Mouse (Mus musculus): ENCODE measurements around the gene Dgkh. TPM values are rescaled to one million over a fixed set of nuclear protein-coding genes. Genes with fewer than 3 reads are reported as not detected.

The Dgkh gene
- polyA plus RNA-seq, 1 experiment from 2014 or later, result 0.48 TPM

DNA sequence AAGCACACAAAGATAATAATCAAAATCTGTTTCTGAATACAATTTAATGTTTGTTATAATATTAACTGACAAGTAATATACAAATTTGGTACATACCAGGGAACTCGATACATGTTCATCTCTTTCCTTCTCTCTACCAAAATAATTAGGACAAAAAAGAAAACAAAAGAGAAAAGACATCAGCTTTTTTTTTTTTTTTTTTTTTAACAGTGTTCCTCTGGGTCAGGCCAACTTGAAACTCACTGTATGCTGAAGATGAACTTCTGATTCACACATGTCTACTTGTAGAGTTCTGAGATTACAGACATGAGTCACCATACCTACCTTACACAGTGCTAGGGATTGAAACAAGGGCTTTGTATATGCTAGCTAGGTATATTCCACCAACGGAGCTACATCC is 28.5 kb upstream of the Dgkh start:
- Histone ChIP-seq H3K4me2 (ENCODE audit: low read depth, low read length) (no peak overlapping the region), H3K4me1 (ENCODE audit: insufficient read depth) (no peaks in the 10 kb centered on the region), H3K9ac (replicated peaks) (no peak overlapping the region), H3K36me3 (replicated peaks; ENCODE audit: insufficient read depth, low read length) (no peaks in the 10 kb centered on the region), H3K27me3 (ENCODE audit: insufficient read depth, low read length) (no peaks in the 10 kb centered on the region), H3K4me3 (ENCODE audit: low read depth, low read length) (no peak overlapping the region), H3K27ac (ENCODE audit: low read depth) (no peak overlapping the region), H3K9me3 (ENCODE audit: low read length) (no peaks in the 10 kb centered on the region)
- 81% methylated on average over 2 of the region's 2 CpGs for WGBS (ENCODE audit: insufficient replicate concordance)
- DNase-seq (no peak), ATAC-seq (no peak)
- TF ChIP-seq EP300 (IDR thresholded peaks at IDR 0.05; ENCODE audit: low read depth), result no peak
- TF ChIP-seq CTCF (IDR thresholded peaks at IDR 0.05; ENCODE audit: low read depth), result no peak

- no peaks in the 10 kb centered on the region for H3K27me3 ChIP-seq (ENCODE audit: insufficient read depth, low read length)
- no peak for TF ChIP-seq CTCF (IDR thresholded peaks at IDR 0.05; ENCODE audit: low read depth)
- no peak for TF ChIP-seq EP300 (IDR thresholded peaks at IDR 0.05; ENCODE audit: low read depth)
- no peaks in the 10 kb centered on the region for H3K36me3 ChIP-seq (replicated peaks; ENCODE audit: insufficient read depth, low read length)
- no peak overlapping the region for H3K4me2 ChIP-seq (ENCODE audit: low read depth, low read length)
- DNase-seq, result no peak
- H3K9ac ChIP-seq (replicated peaks), result no peak overlapping the region
- H3K4me1 ChIP-seq (ENCODE audit: insufficient read depth), result no peaks in the 10 kb centered on the region
- no peak overlapping the region for H3K4me3 ChIP-seq (ENCODE audit: low read depth, low read length)
- H3K27ac ChIP-seq (ENCODE audit: low read depth), result no peak overlapping the region
- no peaks in the 10 kb centered on the region for H3K9me3 ChIP-seq (ENCODE audit: low read length)
- WGBS (ENCODE audit: insufficient replicate concordance), result 69% methylated on average over 3 of the region's 3 CpGs
- no peak for ATAC-seq
Observed at GRCm38 (mm10) chr14:78759491-78759890, 26.9 kb upstream of the Dgkh start.

DNA sequence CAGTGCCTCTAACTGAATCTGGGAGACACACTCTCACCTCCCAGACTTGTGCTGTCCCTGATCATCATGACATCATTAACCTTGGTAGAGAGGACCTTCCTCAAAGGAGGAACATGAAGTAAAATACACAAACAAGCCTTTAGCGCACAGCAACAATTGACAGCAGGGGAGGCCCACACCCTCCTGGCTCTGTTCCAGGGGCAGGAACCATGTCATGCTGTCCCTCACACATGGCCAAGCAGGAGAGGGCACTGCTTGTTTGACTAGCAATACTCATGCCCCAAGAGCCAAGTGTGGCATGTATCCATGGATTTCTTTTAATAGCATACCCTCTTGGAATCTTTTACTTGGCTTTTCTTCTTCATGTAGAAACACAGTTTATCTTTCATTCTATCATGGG is 22.7 kb upstream of the Dgkh start:
- WGBS (ENCODE audit: insufficient replicate concordance), result 63% methylated on average over 1 of the region's 1 CpGs
- no peaks in the 10 kb centered on the region for H3K9me3 ChIP-seq (ENCODE audit: low read length)
- H3K9ac ChIP-seq (replicated peaks), result no peak overlapping the region
- DNase-seq (no peak), ATAC-seq (no peak)
- H3K4me1 ChIP-seq (ENCODE audit: insufficient read depth), result no peaks in the 10 kb centered on the region
- H3K4me2 ChIP-seq (ENCODE audit: low read depth, low read length), result no peak overlapping the region
- no peak overlapping the region for H3K27ac ChIP-seq (ENCODE audit: low read depth)
- TF ChIP-seq CTCF (IDR thresholded peaks at IDR 0.05; ENCODE audit: low read depth) (no peak), EP300 (IDR thresholded peaks at IDR 0.05; ENCODE audit: low read depth) (no peak)
- H3K36me3 ChIP-seq (replicated peaks; ENCODE audit: insufficient read depth, low read length), result no peaks in the 10 kb centered on the region
- H3K4me3 ChIP-seq (ENCODE audit: low read depth, low read length), result no peak overlapping the region
- H3K27me3 ChIP-seq (ENCODE audit: insufficient read depth, low read length), result no peaks in the 10 kb centered on the region

DNA sequence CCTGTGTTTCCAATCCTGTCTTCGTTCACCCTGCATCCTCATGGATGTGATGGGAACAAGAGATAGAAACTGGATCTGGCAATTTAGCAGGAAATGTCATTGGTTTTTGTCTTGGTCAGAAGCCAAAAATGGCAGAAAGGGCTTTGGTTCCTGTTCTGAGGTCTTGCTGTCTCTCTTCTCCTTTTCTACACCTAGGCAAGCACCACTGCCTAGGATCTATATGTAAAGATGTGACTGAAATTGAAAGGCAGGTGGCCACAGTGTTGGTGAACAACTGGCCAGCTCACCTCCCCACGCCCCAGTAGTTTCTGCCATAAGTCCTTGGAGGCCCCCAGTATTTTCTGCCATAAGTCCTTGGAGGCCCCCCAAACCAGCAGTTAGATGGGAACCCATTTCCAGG is 16.1 kb upstream of the Dgkh start:
- Histone ChIP-seq H3K27ac (ENCODE audit: low read depth) (no peak overlapping the region), H3K4me2 (ENCODE audit: low read depth, low read length) (no peak overlapping the region), H3K36me3 (replicated peaks; ENCODE audit: insufficient read depth, low read length) (no peaks in the 10 kb centered on the region), H3K4me1 (ENCODE audit: insufficient read depth) (peaks cover 6% of the 10 kb centered on the region; the same call in 1 of the 2 replicates), H3K4me3 (ENCODE audit: low read depth, low read length) (no peak overlapping the region), H3K9ac (replicated peaks) (no peak overlapping the region), H3K27me3 (ENCODE audit: insufficient read depth, low read length) (no peaks in the 10 kb centered on the region), H3K9me3 (ENCODE audit: low read length) (no peaks in the 10 kb centered on the region)
- ATAC-seq (no peak), DNase-seq (no peak)
- 80% methylated on average over 2 of the region's 2 CpGs for WGBS (ENCODE audit: insufficient replicate concordance)
- TF ChIP-seq EP300 (IDR thresholded peaks at IDR 0.05; ENCODE audit: low read depth), result no peak
- no peak for TF ChIP-seq CTCF (IDR thresholded peaks at IDR 0.05; ENCODE audit: low read depth)

GRCm38 (mm10) chr14:78747969-78748651 is 15.5 kb upstream of the Dgkh start:
- no peak for ATAC-seq
- TF ChIP-seq CTCF (IDR thresholded peaks at IDR 0.05; ENCODE audit: low read depth) (no peak), EP300 (IDR thresholded peaks at IDR 0.05; ENCODE audit: low read depth) (no peak)
- Histone ChIP-seq H3K4me2 (ENCODE audit: low read depth, low read length) (no peak overlapping the region), H3K36me3 (replicated peaks; ENCODE audit: insufficient read depth, low read length) (no peaks in the 10 kb centered on the region), H3K27me3 (ENCODE audit: insufficient read depth, low read length) (no peaks in the 10 kb centered on the region), H3K9ac (replicated peaks) (no peak overlapping the region), H3K4me1 (ENCODE audit: insufficient read depth) (peaks cover 6% of the 10 kb centered on the region; the same call in 1 of the 2 replicates), H3K4me3 (ENCODE audit: low read depth, low read length) (no peak overlapping the region), H3K27ac (ENCODE audit: low read depth) (no peak overlapping the region), H3K9me3 (ENCODE audit: low read length) (no peaks in the 10 kb centered on the region)
- DNase-seq, result peak; percentile 27
- WGBS (ENCODE audit: insufficient replicate concordance), result 40% methylated on average over 14 of the region's 14 CpGs

DNA sequence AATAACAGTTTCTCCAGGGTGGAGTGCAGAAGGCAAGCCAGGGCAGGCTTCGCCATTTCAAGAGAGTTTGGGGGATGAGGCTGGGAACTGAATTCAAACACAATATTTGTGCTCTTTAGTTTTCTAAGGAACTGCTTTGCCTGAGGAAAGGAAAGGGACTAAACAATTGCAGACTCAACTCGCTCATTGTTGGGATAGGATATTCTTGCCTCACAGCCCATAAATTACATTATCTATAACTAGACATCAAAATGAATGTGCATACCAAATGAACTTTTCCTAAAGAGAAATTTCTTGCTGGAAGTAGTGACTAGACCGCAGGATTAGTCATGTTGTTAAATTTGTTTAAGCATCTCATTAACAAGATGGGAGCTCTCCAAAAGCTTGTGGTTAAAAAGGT is 14.9 kb upstream of the Dgkh start:
- 80% methylated on average over 3 of the region's 3 CpGs for WGBS (ENCODE audit: insufficient replicate concordance)
- no peak overlapping the region for H3K4me3 ChIP-seq (ENCODE audit: low read depth, low read length)
- no peaks in the 10 kb centered on the region for H3K36me3 ChIP-seq (replicated peaks; ENCODE audit: insufficient read depth, low read length)

More for the DNA sequence above, 14.9 kb upstream of the Dgkh start:
- Histone ChIP-seq H3K4me1 (ENCODE audit: insufficient read depth) (peaks cover 6% of the 10 kb centered on the region; the same call in 1 of the 2 replicates), H3K9me3 (ENCODE audit: low read length) (no peaks in the 10 kb centered on the region), H3K9ac (replicated peaks) (no peak overlapping the region), H3K4me2 (ENCODE audit: low read depth, low read length) (no peak overlapping the region), H3K27ac (ENCODE audit: low read depth) (no peak overlapping the region), H3K27me3 (ENCODE audit: insufficient read depth, low read length) (no peaks in the 10 kb centered on the region)
- no peak for ATAC-seq
- DNase-seq, result no peak
- no peak for TF ChIP-seq EP300 (IDR thresholded peaks at IDR 0.05; ENCODE audit: low read depth)
- TF ChIP-seq CTCF (IDR thresholded peaks at IDR 0.05; ENCODE audit: low read depth), result no peak

Data from liver, postnatal 0 days (tissue).